Mouse (Mus musculus) thymus, adult 2 months (tissue): ENCODE results near the gene Impdh1.

Source experiments
- CTCF ChIP-seq: fragments of 200-500 bp; IDR thresholded peaks from 2 replicates; pipeline ENCODE4 v1.5.1; 2012; ENCODE audit warnings: mild to moderate bottlenecking, control low read depth, low read length, moderate library complexity, borderline replicate concordance; ENCODE audit not compliant: control insufficient read depth, poor library complexity, insufficient read depth; ENCODE audit errors: extremely low read depth
- POLR2A ChIP-seq: fragments of 200-500 bp; IDR thresholded peaks from 2 replicates; pipeline ENCODE4 v1.6.1; 2012; ENCODE audit warnings: mild to moderate bottlenecking, low read length, control low read depth, moderate library complexity; ENCODE audit not compliant: control insufficient read depth, poor library complexity, insufficient read depth; ENCODE audit errors: extremely low read depth

GRCm38 (mm10) chr6:29208178-29208577, 8.0 kb downstream of the Impdh1 start:
- no peak for TF ChIP-seq POLR2A
- TF ChIP-seq CTCF: no peak
